Mouse (Mus musculus): ENCODE results near the gene Hoxa5.

DNA sequence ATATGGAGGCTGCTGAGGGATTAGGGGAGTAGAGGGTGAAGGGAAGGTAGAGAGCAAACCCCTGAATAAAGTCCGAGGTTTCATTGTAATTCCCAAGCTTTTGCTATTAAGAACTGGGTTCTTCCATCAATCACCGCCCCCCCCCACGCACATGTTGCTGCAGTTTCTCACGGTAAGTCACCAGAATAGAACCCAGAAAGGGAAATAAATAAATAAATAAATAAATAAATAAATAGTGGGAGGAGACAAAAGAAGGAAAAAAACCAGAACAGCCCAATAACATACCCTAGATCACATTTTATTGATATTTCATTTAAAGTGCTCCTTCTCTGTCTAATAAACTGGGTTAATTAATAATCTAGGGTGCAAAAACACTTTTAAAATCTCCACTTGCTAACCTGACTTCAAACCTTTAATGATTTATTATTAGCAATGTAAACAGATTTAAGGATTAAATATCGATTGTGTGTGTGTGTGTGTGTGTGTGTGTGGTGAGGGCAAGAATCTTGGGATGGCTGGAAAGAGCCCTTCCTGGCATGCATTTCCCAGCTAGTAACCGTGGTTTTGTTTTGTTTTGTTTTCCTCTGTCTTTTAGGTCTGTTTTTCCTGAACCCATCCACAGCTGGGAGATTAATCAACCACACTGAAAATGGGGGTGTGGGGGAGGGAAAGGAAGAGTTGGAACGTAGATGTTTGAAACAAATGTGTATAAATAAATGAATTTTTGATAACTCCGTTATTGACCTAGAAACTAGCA lies 42.9 kb downstream of the Hoxa5 start:
- TF ChIP-seq GATA1 (IDR thresholded peaks at IDR 0.05; ENCODE audit: borderline replicate concordance, low read length) (no peak), FLI1 (IDR thresholded peaks at IDR 0.05; ENCODE audit: low read length) (no peak)

Measured in megakaryocyte, embryonic 14.5 days (primary cell).